Mouse (Mus musculus): ENCODE data around the gene Cdkn1b.

GRCm38 (mm10) chr6:134877276-134877675 lies 42.9 kb upstream of the Cdkn1b start:
- TF ChIP-seq CTCF (IDR thresholded peaks at IDR 0.05; ENCODE audit: low read depth): no peak
- no peak for TF ChIP-seq EP300 (optimal IDR thresholded peaks at IDR 0.05)

Data from stomach, postnatal 0 days (tissue).